Mouse (Mus musculus) G1E (cell line): ENCODE measurements around the gene Dhrs3.

ENCODE experiments used
- CTCF ChIP-seq: IDR thresholded peaks from 2 replicates; pipeline ENCODE4 v1.5.1; 2012; ENCODE audit warnings: low read depth, low read length, inconsistent platforms, mixed read lengths
- GATA1 ChIP-seq: IDR thresholded peaks from 2 replicates; pipeline ENCODE4 v1.6.1; 2012; ENCODE audit warnings: borderline replicate concordance, low read length, inconsistent platforms, mixed read lengths
- TAL1 ChIP-seq: conservative IDR thresholded peaks from 2 replicates; pipeline ENCODE4 v1.6.1; 2012; ENCODE audit warnings: low read depth, low read length, inconsistent platforms, mixed read lengths

DNA sequence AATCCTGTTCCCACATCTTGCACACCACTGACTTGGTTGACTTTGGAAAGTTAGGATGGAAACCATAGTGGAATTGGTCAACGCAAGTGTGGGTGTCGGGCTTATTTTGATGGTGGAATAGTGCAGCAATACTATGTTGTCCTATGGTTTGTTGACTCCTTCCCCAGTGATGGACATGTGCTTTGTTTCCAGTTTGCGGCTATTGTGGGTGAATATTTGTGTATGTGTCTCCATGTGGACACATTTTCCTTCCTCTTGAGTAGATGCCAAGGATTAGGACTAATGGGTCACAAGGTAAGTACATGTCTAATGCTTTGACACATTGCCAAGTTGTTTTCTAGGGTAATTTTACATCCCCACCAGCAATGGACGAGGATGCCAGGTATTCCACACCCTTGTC lies 68.6 kb downstream of the Dhrs3 start:
- no peak for TF ChIP-seq CTCF
- no peak for TF ChIP-seq GATA1
- no peak for TF ChIP-seq TAL1
